Mouse (Mus musculus): ENCODE measurements around the gene Myo1a. TPM values are rescaled to one million over a fixed set of nuclear protein-coding genes. Genes with fewer than 3 reads are reported as not detected.

The Myo1a gene
- total RNA-seq, 1 experiment = 1.7 TPM

DNA sequence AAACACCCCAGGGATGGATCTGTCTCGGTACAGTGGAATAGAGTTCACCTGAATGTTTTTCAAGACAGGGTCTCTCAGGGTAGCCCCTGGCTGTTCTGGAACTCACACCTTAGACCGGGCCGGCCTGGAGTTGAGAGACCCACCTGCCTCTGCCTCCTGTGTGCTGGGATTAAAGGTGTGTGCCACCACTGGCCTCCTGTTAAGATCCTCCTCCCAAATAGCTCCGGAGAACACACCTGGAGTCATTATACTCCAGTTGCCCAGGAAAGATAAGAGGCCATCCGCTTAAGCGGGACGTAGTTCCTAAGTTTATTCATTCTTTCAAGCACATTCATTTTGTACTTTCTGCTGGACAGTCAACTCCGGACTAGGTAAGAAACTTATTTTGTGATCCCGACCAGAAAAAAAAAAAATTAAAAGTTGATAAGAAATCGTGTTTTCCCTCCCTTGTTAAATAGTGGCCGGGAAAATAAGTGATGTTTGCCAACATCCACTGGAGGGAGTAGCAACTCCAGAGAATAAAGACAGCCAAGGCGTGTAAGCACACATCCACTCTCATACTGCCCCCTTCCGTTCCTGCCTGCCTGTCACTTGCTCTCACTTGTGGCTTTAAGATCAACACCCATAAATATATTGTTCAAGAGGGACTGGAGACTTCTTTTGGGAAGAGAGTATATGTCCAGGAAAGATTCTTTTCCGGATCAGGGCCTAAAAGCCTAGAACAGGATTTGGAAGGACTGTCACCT is 27.2 kb upstream of the Myo1a start:
- Histone ChIP-seq H3K4me3 (ENCODE audit: insufficient read depth in 1 of 2, low read depth in 1 of 2, low read length in 2 of 2, poor library complexity in 1 of 2, severe bottlenecking in 1 of 2) (peak overlapping the region; percentile 73 to 93), H3K27ac (ENCODE audit: insufficient read depth, low read depth, low read length, poor library complexity, severe bottlenecking) (no peak overlapping the region), H3K36me3 (ENCODE audit: control insufficient read depth, insufficient read depth, low read length, poor library complexity, severe bottlenecking) (no peaks in the 10 kb centered on the region), H3K9me3 (ENCODE audit: control insufficient read depth, insufficient read depth, low read depth, low read length) (no peaks in the 10 kb centered on the region), H3K4me1 (ENCODE audit: control insufficient read depth in 2 of 2, insufficient read depth in 2 of 2, low read length in 2 of 2, poor library complexity in 1 of 2) (no peaks in the 10 kb centered on the region), H3K9ac (ENCODE audit: insufficient read depth, low read depth, low read length, poor library complexity, severe bottlenecking) (peak overlapping the region; percentile 81; the same call in 1 of the 2 replicates)
- no peak for DNase-seq (ENCODE audit: low read depth, low spot score)
- in situ Hi-C loops (cut with MboI; ENCODE audit: low sequenced_read_pairs in 2 of 2, unreplicated experiment in 2 of 2) = no loop called here
- no peak for TF ChIP-seq ZNF384 (IDR thresholded peaks at IDR 0.05; ENCODE audit: low read depth, low read length)
- TF ChIP-seq MAFK (IDR thresholded peaks at IDR 0.05; ENCODE audit: insufficient read depth, low read depth, low read length) = no peak
- no peak for TF ChIP-seq CHD2 (IDR thresholded peaks at IDR 0.05; ENCODE audit: low read depth, low read length)
- 0 out of 2 replicates have a peak, but pooled peaks have one; percentile 43 for TF ChIP-seq HCFC1 (IDR thresholded peaks at IDR 0.05; ENCODE audit: borderline replicate concordance, insufficient read depth, low read length)
- peak; percentile 45; the same call in 1 of the 2 replicates for TF ChIP-seq ZC3H11A (IDR thresholded peaks at IDR 0.05; ENCODE audit: borderline replicate concordance, low read depth, low read length)

- Histone ChIP-seq H3K4me3 (ENCODE audit: insufficient read depth in 1 of 2, low read depth in 1 of 2, low read length in 2 of 2, poor library complexity in 1 of 2, severe bottlenecking in 1 of 2) (no peak overlapping the region), H3K9me3 (ENCODE audit: control insufficient read depth, insufficient read depth, low read depth, low read length) (no peaks in the 10 kb centered on the region), H3K9ac (ENCODE audit: insufficient read depth, low read depth, low read length, poor library complexity, severe bottlenecking) (no peak overlapping the region), H3K36me3 (ENCODE audit: control insufficient read depth, insufficient read depth, low read length, poor library complexity, severe bottlenecking) (no peaks in the 10 kb centered on the region), H3K4me1 (ENCODE audit: control insufficient read depth in 2 of 2, insufficient read depth in 2 of 2, low read length in 2 of 2, poor library complexity in 1 of 2) (no peaks in the 10 kb centered on the region), H3K27ac (ENCODE audit: insufficient read depth, low read depth, low read length, poor library complexity, severe bottlenecking) (no peak overlapping the region)
- TF ChIP-seq MAFK (IDR thresholded peaks at IDR 0.05; ENCODE audit: insufficient read depth, low read depth, low read length) = no peak
- no peak for TF ChIP-seq CHD2 (IDR thresholded peaks at IDR 0.05; ENCODE audit: low read depth, low read length)
- no peak for TF ChIP-seq ZNF384 (IDR thresholded peaks at IDR 0.05; ENCODE audit: low read depth, low read length)
- no peak for TF ChIP-seq HCFC1 (IDR thresholded peaks at IDR 0.05; ENCODE audit: borderline replicate concordance, insufficient read depth, low read length)
- TF ChIP-seq ZC3H11A (IDR thresholded peaks at IDR 0.05; ENCODE audit: borderline replicate concordance, low read depth, low read length) = no peak
- in situ Hi-C loops (cut with MboI; ENCODE audit: low sequenced_read_pairs in 2 of 2, unreplicated experiment in 2 of 2) = no loop called here
- DNase-seq (ENCODE audit: low read depth, low spot score) = no peak
These were observed 25.8 kb upstream of the Myo1a start for GRCm38 (mm10) chr10:127679208-127679607.

GRCm38 (mm10) chr10:127679881-127680280 is 25.1 kb upstream of the Myo1a start:
- H3K4me1 ChIP-seq (ENCODE audit: control insufficient read depth in 2 of 2, insufficient read depth in 2 of 2, low read length in 2 of 2, poor library complexity in 1 of 2) = no peaks in the 10 kb centered on the region
- H3K4me3 ChIP-seq (ENCODE audit: insufficient read depth in 1 of 2, low read depth in 1 of 2, low read length in 2 of 2, poor library complexity in 1 of 2, severe bottlenecking in 1 of 2) = no peak overlapping the region
- no peak for DNase-seq (ENCODE audit: low read depth, low spot score)
- no peaks in the 10 kb centered on the region for H3K9me3 ChIP-seq (ENCODE audit: control insufficient read depth, insufficient read depth, low read depth, low read length)
- no peaks in the 10 kb centered on the region for H3K36me3 ChIP-seq (ENCODE audit: control insufficient read depth, insufficient read depth, low read length, poor library complexity, severe bottlenecking)
- no peak overlapping the region for H3K27ac ChIP-seq (ENCODE audit: insufficient read depth, low read depth, low read length, poor library complexity, severe bottlenecking)
- no peak overlapping the region for H3K9ac ChIP-seq (ENCODE audit: insufficient read depth, low read depth, low read length, poor library complexity, severe bottlenecking)
- TF ChIP-seq ZC3H11A (IDR thresholded peaks at IDR 0.05; ENCODE audit: borderline replicate concordance, low read depth, low read length) (no peak), ZNF384 (IDR thresholded peaks at IDR 0.05; ENCODE audit: low read depth, low read length) (no peak), HCFC1 (IDR thresholded peaks at IDR 0.05; ENCODE audit: borderline replicate concordance, insufficient read depth, low read length) (no peak), MAFK (IDR thresholded peaks at IDR 0.05; ENCODE audit: insufficient read depth, low read depth, low read length) (no peak), CHD2 (IDR thresholded peaks at IDR 0.05; ENCODE audit: low read depth, low read length) (no peak)
- in situ Hi-C loops (cut with MboI; ENCODE audit: low sequenced_read_pairs in 2 of 2, unreplicated experiment in 2 of 2) = no loop called here

DNA sequence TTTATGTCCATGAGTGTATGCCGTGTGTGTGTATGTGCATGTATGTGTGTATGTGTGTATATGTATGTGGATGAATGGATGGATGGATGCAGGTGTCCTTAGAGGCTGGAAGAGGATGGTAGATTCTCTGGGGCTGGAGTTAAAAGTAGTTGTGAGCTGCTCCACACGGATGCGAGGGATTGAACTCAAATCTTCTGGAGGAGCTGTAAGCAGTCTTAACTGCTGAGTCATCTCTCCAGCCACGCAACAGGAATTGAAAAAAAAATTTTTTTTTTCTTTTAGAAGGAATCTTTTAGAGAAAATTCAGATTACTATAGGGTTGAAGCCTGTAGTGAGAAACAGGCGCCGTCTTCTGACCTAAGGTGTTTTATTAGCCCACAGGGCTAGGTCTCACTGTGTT is 22.1 kb upstream of the Myo1a start:
- Histone ChIP-seq H3K9me3 (ENCODE audit: control insufficient read depth, insufficient read depth, low read depth, low read length) (no peaks in the 10 kb centered on the region), H3K4me3 (ENCODE audit: insufficient read depth in 1 of 2, low read depth in 1 of 2, low read length in 2 of 2, poor library complexity in 1 of 2, severe bottlenecking in 1 of 2) (no peak overlapping the region), H3K27ac (ENCODE audit: insufficient read depth, low read depth, low read length, poor library complexity, severe bottlenecking) (no peak overlapping the region), H3K4me1 (ENCODE audit: control insufficient read depth in 2 of 2, insufficient read depth in 2 of 2, low read length in 2 of 2, poor library complexity in 1 of 2) (no peaks in the 10 kb centered on the region), H3K9ac (ENCODE audit: insufficient read depth, low read depth, low read length, poor library complexity, severe bottlenecking) (no peak overlapping the region), H3K36me3 (ENCODE audit: control insufficient read depth, insufficient read depth, low read length, poor library complexity, severe bottlenecking) (no peaks in the 10 kb centered on the region)
- no peak for DNase-seq (ENCODE audit: low read depth, low spot score)
- TF ChIP-seq HCFC1 (IDR thresholded peaks at IDR 0.05; ENCODE audit: borderline replicate concordance, insufficient read depth, low read length) = no peak
- no peak for TF ChIP-seq ZNF384 (IDR thresholded peaks at IDR 0.05; ENCODE audit: low read depth, low read length)
- no peak for TF ChIP-seq CHD2 (IDR thresholded peaks at IDR 0.05; ENCODE audit: low read depth, low read length)
- no peak for TF ChIP-seq ZC3H11A (IDR thresholded peaks at IDR 0.05; ENCODE audit: borderline replicate concordance, low read depth, low read length)
- TF ChIP-seq MAFK (IDR thresholded peaks at IDR 0.05; ENCODE audit: insufficient read depth, low read depth, low read length) = no peak
- in situ Hi-C loops (cut with MboI; ENCODE audit: low sequenced_read_pairs in 2 of 2, unreplicated experiment in 2 of 2) = no loop called here

All from ES-E14 (cell line).